In the genomic region with DNA sequence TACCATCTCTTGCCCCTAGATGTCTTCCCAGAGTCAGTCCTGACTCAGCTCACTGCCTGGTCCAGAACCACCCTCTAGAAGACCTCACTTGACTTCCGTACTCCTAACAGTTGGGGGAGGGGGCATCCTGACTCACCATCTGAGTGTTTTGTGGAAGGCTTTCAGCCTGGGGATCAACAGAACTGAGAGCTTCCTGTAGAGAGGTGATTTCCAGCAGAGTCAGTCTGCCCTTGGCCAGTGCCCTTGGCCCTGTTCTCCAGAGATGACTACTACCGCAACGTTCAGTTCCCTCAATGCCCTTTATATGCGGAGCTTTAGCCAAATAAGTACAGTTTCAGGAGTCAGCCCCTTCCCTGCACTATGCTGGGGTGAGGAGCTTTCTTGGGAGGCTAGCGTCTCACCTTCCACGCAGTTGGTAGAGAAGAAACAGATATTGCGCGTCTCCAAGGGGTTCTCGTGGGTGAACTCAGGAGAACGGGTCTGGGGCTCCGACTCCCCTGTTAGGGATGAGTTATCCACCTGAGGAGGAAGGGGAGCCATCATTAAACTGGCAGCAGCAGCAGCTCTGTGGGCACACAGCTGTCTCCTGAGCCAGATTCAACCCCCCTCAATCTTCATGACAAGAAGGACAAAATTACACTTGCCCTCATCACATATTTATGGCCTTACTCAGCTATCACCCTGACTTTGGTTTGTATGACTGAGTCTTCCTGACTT, we compare ENCODE assay signal across 1 mouse cellular context.
TF ChIP-seq lines count a peak whose summit lies in the region.

No protein-coding gene starts in this region.

TF ChIP-seq in MEL, 35 proteins besides CTCF, POLR2A, EP300 and RAD21 (continued from another document):
- TF ChIP-seq RCOR1 (IDR thresholded peaks at IDR 0.05; ENCODE audit: low read depth, low read length) (no peak), TBP (IDR thresholded peaks at IDR 0.05; ENCODE audit: low read depth, low read length) (no peak), MEF2A (IDR thresholded peaks at IDR 0.05; ENCODE audit: extremely low read depth, insufficient replicate concordance, low read depth, low read length, poor library complexity, severe bottlenecking) (no peak), CHD1 (IDR thresholded peaks at IDR 0.05; ENCODE audit: low read depth, low read length) (no peak), ELF1 (IDR thresholded peaks at IDR 0.05; ENCODE audit: low read depth, low read length) (no peak), MYB (IDR thresholded peaks at IDR 0.05; ENCODE audit: low read depth, low read length) (no peak), TCF12 (IDR thresholded peaks at IDR 0.05; ENCODE audit: low read depth, low read length) (no peak), NRF1 (IDR thresholded peaks at IDR 0.05; ENCODE audit: insufficient read depth, low read depth, low read length, poor library complexity, severe bottlenecking) (no peak), MAX (IDR thresholded peaks at IDR 0.05; ENCODE audit: low read length) (no peak), SMC3 (IDR thresholded peaks at IDR 0.05; ENCODE audit: low read depth, low read length) (no peak), KAT2A (conservative IDR thresholded peaks at IDR 0.05; ENCODE audit: low read depth, low read length) (no peak), MAFK (IDR thresholded peaks at IDR 0.05; ENCODE audit: borderline replicate concordance, low read depth, low read length) (no peak), UBTF (IDR thresholded peaks at IDR 0.05; ENCODE audit: borderline replicate concordance, insufficient read depth, low read depth, low read length) (no peak), ZC3H11A (IDR thresholded peaks at IDR 0.05; ENCODE audit: low read depth, low read length) (no peak), POLR2AphosphoS5 (IDR thresholded peaks at IDR 0.05; ENCODE audit: borderline replicate concordance, low read depth, low read length) (no peak), HCFC1 (IDR thresholded peaks at IDR 0.05; ENCODE audit: low read depth, low read length) (no peak), JUND (IDR thresholded peaks at IDR 0.05; ENCODE audit: low read depth, low read length) (no peak)
